Mouse (Mus musculus): ENCODE measurements around the gene Mycbp2.
A peak's percentile ranks its signal among the peaks of the same experiment; 100 is the strongest.

Mycbp2 gene

DNA sequence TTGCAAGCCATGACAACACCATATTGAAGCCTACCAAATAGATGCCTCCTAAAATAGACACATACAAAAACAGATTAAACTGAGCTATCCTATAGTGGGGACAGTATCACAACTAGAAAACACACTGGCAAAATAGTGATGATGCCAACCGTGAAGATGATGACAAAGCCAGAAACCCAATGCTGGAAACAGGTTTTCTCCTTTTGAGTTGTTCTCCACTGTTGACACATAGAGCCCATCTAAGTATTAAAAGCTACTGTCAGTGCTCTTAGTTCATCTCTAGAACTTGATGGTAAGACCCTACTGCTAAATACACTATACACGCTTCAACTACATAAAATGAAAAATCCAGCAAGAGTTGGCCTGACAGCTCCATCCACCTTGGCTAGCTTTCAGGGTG is 86.2 kb downstream of the Mycbp2 start:
- DNase-seq (ENCODE audit: low read depth, low spot score): no peak

DNA sequence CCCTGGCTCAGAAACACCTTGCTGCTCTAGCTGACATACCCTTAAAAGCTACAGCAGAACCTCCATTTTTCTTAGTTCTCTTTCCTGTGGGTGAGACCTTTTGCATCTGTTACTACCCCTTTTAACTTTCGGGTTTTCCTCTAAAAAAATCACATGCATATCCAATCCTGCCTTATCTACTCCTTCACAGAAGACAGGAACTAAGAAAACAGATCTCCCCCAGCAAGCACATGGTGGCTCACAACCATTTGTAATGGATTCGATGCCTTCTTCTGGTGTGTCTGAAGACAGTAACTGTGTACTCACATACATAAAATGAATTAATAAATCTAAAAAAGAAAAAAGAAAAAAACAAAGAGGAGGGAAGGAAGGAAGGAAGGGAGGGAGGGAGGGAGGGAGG is 87.9 kb downstream of the Mycbp2 start:
- DNase-seq (ENCODE audit: low read depth, low spot score): no peak

DNA sequence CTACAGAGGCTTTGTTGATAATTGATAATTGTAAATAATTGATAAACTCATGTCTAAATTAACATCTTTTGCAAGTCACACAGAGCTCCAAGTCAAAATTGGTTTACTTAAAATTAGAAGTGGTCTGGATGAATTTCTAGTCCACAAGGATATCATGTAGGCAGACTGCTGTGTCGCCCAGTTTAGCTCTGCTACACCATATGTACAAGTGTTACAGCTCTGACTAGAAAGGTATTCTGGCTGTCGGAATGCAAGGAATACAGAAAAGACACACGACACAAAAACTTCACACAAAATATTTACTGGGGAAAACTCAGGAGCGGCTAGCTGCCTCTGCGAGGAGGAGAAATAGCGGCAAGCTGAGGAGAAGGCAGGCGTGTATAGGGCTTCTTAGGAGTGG is 89.7 kb downstream of the Mycbp2 start:
- no peak for DNase-seq (ENCODE audit: low read depth, low spot score)

DNA sequence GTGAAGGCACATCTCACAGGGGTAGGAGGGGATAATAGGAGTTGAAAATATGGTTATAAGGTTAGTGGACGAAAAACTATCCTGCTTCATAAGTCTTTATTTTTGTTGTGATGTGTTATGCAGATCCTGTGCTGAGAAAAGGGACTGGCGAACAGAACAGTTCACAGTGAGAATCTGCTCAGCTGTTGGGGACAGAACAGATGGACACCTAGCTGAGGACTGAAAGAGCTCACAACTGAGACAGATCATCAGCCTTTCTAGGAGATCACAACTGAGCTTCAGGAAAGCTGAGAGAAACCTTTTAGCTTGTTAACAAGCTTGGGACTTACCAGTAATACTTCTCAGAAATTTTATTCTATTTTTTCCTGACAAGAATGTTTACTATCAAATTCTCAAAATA is 92.3 kb downstream of the Mycbp2 start:
- DNase-seq (ENCODE audit: low read depth, low spot score): no peak

DNA sequence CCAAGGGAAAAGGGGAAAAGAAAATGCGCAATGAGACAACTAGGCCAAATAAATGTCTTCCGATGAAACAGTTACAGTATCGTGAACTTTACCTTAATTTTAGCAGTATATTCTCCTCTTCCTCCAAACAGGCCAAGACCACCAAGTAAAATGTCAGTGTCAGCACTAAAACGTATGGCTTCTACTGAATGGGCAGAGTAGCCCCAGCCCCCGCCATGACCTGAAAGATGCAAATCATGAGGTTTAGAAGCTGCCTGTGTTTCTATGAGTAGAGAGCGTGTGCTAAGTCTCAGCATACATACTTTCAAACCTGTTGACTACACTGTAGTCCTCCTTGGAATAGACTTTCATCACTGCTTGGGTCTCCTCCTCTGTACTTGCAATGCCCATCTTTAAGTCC is 104.6 kb downstream of the Mycbp2 start:
- no peak for DNase-seq (ENCODE audit: low read depth, low spot score)

DNA sequence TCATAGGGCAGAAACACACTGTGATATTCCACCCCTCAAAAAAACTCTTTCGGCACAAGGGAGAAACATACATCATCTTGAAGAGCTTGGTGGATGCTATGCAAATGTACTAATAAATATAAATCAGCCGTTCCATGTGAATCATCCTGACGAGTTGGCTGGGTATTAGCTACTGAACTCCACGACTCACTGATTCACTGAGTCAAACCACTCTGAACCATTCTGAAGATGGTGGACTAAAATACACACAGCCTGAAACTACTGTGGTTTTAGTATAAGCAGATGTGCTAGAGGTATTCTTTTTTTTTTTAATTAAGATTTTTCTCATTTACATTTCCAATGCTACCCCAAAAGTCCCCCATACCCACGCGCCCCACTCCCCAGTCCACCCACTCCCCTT is 111.8 kb downstream of the Mycbp2 start:
- no peak for DNase-seq (ENCODE audit: low read depth, low spot score)

DNA sequence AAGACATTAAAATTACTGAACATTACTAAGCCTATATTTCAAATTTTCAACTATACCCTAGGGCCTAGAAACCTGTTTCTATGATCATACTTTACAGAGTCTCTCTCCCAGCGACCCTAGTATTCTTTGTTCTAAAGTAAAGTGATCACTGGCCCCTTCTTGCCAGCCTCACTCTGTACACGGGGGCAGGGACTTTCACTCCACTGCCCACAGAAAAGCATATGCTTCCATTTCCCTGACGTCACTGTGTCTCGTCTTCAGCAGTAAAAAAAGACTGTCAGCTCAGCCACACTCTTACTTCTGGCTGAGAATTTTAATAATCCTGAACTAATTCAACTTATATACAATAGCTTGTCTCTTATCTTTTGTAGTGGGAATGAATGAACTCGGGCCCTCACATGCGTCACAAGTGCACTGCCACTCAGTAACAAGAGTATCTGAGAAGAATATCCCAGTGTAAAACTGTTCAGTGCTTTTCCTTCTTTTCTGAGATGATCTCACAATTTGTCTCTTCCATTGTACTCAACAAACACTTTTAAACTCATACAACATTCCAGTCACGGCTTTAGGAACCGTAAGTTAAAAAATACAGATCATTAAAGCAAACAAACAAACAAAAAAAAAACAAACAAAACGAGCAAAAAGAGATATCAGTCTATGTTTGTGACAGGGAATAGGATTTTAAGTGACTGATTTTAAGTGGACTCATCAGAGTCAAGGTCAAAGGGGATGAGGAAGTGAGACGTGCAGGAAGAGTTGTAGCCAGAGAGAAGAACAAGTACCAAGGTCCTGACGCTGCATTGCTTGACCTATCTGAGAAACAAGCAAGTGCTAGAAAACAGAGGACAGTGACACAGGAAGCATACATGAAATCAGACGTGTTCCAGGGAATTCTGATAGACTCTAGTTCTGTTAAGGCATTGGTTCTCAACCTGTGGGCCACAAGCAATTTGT is 112.7 kb downstream of the Mycbp2 start:
- DNase-seq (ENCODE audit: low read depth, low spot score): no peak

DNA sequence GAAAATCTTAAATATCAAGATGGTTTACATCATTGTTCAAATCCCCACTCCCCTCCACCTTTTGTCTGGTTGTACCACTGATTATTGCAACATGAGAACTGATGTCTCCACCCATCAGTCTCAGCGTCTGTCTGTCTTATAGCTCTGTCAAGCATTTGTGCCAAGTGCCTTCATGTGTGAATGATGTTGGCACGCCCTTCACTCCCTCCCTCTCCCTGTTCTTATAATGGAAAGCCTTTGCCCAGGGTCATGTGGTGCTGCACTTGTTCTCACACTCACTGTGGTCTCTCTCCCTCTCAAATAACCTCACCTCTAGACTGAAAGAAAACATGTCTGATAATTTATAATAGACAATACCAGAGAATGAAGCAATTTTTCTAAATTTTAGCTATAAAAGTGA is 124.3 kb downstream of the Mycbp2 start:
- DNase-seq (ENCODE audit: low read depth, low spot score): no peak

DNA sequence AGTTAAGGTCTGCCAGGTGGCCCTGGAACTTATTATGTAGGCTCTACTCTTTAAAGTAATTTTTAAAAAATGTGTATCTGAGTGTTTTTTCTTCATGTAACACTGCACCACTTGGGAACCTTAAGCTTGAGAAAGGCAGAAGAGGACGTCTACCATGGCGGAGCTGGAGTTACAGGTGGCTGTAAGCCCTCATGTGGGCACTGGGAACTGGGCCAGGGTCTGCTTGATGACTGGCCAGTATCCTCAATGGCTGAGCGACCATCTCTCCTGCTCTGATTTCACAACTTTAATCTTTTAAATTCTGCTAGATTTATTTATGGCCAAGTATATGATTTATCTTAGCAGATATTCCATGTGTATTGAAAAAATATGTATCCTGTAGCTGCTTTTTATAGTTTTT is 124.9 kb downstream of the Mycbp2 start:
- no peak for DNase-seq (ENCODE audit: low read depth, low spot score)

DNA sequence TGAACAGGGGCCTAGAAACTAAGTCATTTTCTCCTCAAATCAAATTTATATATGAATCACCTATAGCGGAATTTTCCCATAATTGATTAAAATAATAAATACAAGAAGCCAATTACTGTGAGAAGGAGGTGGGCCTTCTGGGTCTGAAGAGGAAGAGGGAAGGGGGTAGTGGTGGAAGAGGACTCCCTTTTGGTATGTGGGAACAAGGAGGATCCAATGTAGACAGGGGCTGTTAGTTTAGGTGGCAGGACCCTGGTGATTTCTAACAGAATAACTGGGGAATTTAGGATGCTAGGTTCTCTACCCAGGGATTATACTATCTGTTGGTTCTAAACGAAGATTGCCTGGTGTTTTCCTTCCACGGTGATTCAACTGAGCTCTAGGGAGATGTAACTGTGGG is 130.3 kb downstream of the Mycbp2 start:
- DNase-seq (ENCODE audit: low read depth, low spot score): no peak

DNA sequence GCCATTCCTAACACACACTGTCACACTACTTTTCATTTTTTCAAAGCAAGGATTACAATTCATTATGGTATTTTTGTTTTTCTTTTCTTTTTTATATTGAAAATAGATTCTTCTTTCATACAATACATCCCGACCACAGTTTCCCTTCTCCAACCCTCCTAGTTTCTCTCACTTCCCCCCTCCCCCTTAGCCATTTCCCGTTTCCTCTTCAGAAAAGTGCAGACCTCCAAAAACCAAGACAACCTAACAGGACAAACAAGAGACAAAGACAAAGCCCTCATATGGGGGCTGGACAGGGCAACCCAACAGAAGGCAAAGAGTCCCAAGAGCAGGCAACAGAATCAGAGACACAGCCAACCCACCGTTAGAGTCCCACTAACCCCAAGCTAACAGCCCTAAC is 160.0 kb downstream of the Mycbp2 start:
- DNase-seq (ENCODE audit: low read depth, low spot score): no peak

DNA sequence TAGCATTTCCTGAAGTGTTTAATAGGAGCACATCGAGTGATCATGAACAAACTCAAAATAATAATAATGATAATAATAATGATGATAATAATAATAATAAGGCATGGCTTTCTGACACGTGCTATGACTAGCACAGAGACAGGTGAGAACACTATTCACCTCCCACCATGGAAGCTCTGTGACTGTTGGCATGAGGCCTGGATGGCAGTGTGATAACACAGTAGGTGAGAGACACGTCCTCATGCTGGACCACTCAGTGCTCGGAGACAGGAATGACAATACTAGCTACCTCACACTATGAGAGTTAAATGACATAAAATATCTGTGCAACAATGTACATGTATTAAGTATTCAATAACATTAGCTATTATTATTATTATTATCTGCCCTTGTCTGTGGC is 160.5 kb downstream of the Mycbp2 start:
- no peak for DNase-seq (ENCODE audit: low read depth, low spot score)

DNA sequence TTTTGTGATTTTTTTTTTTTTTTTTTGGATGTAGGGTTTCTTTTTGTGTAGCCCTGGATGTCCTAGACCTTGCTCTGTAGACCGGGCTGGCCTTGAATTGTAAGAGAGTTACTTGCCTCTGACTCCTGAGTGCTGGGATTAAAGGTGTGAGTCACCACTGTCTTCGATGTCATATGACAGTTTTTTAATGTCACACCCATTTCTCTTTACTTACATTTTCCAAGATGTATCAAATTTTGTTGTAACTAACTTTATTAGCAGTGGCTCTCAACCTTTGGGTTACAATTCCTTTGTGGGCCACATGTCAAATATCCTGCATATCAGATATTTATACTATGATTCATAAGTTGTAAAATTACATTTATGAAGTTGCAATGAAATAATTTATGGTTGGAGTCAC is 166.5 kb downstream of the Mycbp2 start:
- no peak for DNase-seq (ENCODE audit: low read depth, low spot score)

DNA sequence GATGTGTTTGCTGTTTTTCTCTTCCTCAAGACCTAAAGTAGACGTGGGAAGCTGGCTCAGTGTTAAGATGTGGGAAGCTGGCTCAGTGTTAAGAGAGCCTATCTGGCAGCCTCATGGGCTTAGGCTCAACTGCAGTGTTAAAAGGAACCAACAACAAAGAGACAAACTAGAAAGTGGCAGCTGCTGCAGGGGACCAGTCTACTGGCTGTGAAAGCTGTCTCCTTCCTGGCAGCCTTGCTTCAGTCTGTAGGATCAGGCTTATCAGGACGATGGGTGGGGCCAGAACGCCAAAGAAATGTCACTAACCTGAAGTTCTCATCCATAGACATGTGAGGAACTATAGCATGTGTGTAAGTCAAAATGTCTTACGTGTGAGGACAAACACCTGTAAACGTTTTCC is 183.7 kb downstream of the Mycbp2 start:
- DNase-seq (ENCODE audit: low read depth, low spot score): no peak

DNA sequence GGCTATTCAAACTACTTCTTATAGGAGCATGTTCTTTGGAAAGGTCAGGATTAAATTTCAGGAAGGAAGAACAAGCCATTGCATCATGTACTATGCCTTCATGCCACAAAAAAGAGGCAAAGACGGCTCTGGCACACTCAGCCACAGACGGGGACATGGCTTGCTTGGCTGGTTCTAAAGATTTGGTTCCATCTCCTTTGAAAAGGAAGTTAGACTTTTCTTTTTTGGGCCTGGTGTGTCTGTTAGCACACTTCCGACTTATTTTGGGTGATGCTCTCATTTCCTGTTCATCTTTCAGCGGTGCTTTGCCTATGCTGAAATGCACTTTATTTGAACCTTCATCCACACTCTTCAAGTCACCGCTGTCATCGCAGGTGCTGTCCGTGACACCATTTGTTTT is 190.9 kb downstream of the Mycbp2 start:
- DNase-seq (ENCODE audit: low read depth, low spot score): no peak

DNA sequence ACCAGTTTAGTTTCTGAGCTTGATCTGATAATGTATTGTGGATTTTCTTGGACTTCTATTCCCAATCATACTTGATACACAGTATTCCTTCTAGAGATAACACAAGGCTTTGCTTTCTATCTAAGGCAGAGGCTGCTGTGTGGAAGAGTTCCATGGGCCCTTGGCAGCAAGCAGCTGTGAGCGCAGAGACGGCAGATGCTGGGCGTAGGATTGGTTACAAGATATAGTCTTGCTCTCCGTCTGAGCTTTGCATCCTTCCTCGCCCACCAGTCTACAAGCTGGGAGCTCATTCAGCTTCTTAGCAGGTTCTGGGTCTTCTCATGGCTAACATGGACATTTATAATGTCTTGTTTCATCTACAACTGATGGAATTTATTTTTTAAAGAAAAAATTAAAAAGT is 196.5 kb downstream of the Mycbp2 start:
- DNase-seq (ENCODE audit: low read depth, low spot score): no peak

DNA sequence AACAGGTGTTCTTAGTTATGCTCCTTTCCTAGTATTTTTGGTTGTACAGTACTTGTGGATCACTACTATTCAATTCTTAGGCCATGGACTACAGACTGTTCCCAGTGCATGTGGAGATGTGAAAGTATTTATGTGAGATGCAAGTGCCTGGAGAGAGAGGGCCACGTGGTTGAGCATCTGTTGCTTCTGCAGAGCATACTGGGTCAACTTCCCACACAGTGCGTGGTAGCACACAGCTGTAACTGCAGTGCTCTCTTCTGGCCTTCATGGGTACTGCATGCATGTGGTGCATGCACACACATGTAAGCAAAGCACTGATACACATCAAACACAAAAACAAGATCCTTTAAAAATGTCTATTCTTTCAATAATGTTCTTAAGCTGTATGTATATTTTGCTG is 214.6 kb downstream of the Mycbp2 start:
- DNase-seq (ENCODE audit: low read depth, low spot score): peak; percentile 5

DNA sequence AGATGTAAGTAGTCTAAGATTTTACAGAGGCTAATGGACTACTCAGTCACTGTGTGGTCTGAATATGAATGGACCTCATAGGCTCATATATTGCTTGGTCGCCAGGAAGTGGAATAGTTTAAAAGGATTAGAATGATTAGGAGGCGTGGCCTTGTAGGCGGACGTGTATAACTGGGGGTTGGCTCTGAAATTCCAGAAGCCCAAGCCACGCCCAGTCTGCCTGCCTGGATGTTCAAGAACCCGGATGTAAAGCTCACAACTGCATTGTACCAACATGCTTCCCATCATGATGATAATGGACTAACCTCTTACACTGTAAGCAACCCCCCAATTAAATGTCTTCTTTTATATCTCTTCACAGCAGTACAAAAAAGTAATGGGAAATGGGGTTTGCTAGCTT is 220.9 kb downstream of the Mycbp2 start:
- DNase-seq (ENCODE audit: low read depth, low spot score): no peak

DNA sequence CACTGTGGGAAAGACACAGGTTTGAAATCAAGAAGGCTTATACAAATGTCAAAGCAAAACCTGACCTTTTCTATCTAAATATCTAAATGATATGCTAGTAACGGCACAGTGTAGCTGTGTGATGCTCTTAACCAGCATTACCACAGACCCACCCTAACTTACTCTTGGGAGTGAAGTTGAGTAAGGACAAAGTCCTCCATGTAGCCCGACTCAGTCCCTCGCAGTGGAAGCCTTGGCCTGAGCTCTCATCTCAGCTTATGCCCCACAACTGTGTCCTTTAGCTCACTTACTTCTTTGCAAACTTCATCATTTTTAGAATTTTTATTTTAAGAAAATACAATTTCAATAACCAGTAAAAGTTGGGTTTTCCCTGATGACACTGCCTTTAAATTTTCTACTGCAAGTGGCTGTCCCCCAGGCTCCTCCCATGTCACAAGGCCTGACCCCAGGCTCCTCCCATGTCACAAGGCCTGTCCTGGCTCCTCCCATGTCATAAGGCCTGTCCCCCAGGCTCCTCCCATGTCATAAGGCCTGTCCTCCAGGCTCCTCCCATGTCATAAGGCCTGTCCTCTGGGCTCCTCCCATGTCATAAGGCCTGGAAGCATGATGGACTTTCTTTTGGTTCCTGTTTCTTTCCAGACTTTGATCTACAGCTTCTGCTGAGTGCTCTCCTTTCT is 231.5 kb downstream of the Mycbp2 start:
- DNase-seq (ENCODE audit: low read depth, low spot score): no peak

DNA sequence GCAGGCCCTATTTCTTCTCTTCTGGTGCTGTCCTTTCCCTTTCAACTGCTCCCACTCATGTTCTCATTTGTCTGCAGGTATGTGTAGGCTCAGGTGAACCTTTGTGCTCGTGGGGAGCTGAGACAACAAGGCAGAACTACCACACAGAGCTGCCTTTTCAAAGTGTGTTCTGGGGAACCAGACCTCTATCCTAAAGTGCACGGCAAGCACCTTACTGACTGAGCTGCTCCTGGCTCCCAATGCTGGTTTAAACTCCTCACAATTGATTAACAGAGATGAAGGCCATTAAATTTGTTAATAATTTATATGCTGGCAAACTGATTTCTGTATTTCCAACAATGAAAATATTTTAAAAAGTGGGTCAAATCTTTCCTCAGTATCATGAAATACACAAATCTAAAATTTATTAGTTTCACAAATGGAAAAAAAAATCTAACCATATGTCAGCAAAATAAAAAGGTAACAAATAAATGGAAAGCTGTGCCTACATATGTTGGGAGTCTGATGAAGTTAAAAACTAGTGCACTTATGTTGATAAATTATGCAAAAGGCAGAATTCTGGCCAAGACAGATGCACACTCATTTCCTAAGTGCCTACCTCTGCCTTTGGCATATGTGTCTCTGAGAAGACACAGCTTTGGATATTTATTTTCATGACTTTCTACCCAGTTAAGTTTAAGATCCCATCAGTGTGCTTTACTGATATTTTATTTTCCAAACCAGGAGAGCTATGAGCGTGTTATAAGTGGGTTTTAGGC is 233.8 kb downstream of the Mycbp2 start:
- no peak for DNase-seq (ENCODE audit: low read depth, low spot score)

DNA sequence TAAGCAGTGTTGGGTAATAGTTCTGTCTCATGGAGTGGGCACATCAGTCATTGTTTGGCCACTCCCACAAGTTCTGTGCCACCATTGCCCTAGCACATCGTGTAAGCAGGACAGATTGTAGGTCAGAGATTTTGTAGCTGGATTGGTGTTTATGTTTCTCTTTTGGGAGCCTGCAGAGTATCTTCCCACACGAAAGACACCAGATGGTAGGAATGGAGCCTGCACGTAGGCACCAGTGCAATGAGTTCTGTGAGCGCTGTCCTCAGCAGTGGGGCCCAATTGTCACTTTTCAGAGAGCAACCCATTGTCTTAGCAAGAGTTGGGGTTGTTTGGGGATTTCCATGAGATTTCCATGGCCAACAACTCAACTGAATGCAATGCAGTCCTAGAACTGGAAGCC is 236.6 kb downstream of the Mycbp2 start:
- no peak for DNase-seq (ENCODE audit: low read depth, low spot score)

DNA sequence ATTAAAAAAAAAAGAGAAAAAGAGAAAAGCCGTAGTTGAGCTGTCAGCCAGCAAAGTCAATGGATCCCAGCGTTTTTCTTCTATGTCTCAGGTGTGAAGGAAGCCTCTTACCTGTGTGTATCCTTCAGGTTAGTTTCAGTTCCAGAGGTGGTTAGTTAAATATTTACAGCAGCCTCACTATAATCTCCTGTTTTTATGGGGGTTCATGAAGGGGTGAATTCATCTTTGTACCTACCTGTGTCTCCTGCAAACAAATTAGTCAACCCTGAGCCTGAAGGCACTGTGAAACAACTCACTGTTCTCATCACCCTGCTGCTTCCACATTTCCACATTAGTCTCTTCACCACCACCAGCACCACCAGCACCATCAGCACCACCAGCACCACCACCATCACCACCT is 240.3 kb downstream of the Mycbp2 start:
- DNase-seq (ENCODE audit: low read depth, low spot score): no peak

Measured in embryo, embryonic 11.5 days (tissue).